Mouse (Mus musculus) cerebellum, adult 18-20 months (tissue): ENCODE measurements around the gene Zfp97.
"Not testable (repeated sequence)": the region's sequence is repeated elsewhere in the genome, so short reads cannot be mapped to it uniquely, and the experiment has no call there.

ENCODE experiments used
- DNase-seq, 2 experiments: peaks; one replicate each; pipeline ENCODE4 v3.0.0; 2021

Zfp97 gene

GRCm38 (mm10) chr17:17120830-17121502 is at the start of gene Zfp97:
Gene Zfp97 (plus strand): TSS chr17:17121415.
- not testable (repeated sequence) for DNase-seq

- not testable (repeated sequence) for DNase-seq
Measured at GRCm38 (mm10) chr17:17178757-17179413, 57.7 kb downstream of the Zfp97 start.

GRCm38 (mm10) chr17:17194761-17195160 is 73.5 kb downstream of the Zfp97 start:
- not testable (repeated sequence) for DNase-seq

GRCm38 (mm10) chr17:17195178-17195577 is 74.0 kb downstream of the Zfp97 start:
- DNase-seq, result no peak

GRCm38 (mm10) chr17:17196111-17196510 is 74.9 kb downstream of the Zfp97 start:
- DNase-seq, result not testable (repeated sequence)
